ENCODE assay signal across 8 mouse cellular contexts in the genomic region with DNA sequence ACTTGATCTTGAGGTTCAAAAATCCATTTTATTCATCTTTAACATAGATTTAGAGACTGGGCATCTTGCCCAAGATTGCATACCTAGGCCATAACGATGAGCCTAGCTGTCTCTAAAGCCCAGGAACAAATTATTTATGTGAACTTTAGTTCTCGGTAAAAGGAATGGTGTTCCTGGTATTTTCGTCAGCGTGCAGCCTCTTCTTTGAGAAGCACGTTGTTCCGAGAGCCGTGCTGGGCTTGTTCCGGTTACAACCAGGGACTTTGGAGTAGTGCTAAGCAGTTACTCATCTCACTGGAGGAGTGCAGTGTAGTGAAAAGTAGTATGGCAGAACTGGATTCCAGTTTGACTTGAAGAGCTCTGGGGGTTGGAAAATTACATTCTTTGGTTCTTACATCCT. TPM values are rescaled to one million over a fixed set of nuclear protein-coding genes. Genes with fewer than 3 reads are reported as not detected.
DNase-seq lines count a peak whose midpoint lies in the region; ATAC-seq and TF ChIP-seq lines count a peak whose summit lies in the region.

No protein-coding gene starts in this region.

- no peaks in the 10 kb centered on the region for H3K27me3 ChIP-seq in heart, embryonic 13.5 days (replicated peaks)
- no peaks in the 10 kb centered on the region for H3K27me3 ChIP-seq in ES-Bruce4 (ENCODE audit: control insufficient read depth, insufficient read depth, low read length, poor library complexity, severe bottlenecking)
- no peaks in the 10 kb centered on the region for H3K27me3 ChIP-seq in limb, embryonic 13.5 days
- H3K27me3 ChIP-seq in stomach, embryonic 14.5 days (ENCODE audit: control insufficient read depth, insufficient read depth, low read length), result no peaks in the 10 kb centered on the region

- peaks cover 32% of the 10 kb centered on the region for H3K4me1 ChIP-seq in heart, embryonic 13.5 days
- no peaks in the 10 kb centered on the region for H3K4me1 ChIP-seq in ES-Bruce4 (ENCODE audit: control insufficient read depth, insufficient read depth, low read length)
- H3K4me1 ChIP-seq in embryonic fibroblast, embryonic 13.5 days (ENCODE audit: control insufficient read depth, insufficient read depth, low read length), result peaks cover 2% of the 10 kb centered on the region; the same call in 1 of the 2 replicates
- peaks cover 23% of the 10 kb centered on the region for H3K4me1 ChIP-seq in limb, embryonic 13.5 days
- H3K4me1 ChIP-seq in stomach, embryonic 14.5 days (ENCODE audit: control insufficient read depth, insufficient read depth, low read length), result peaks cover 6% of the 10 kb centered on the region; the same call in 1 of the 2 replicates

- 10% methylated on average over 8 of the region's 8 CpGs for WGBS in heart, embryonic 13.5 days
- 24% methylated on average over 8 of the region's 8 CpGs for WGBS in limb, embryonic 13.5 days
- 20% methylated on average over 8 of the region's 8 CpGs for WGBS in stomach, embryonic 14.5 days

- no peak for TF ChIP-seq CTCF in ES-Bruce4 (IDR thresholded peaks at IDR 0.05; ENCODE audit: low read depth, low read length)
- TF ChIP-seq CTCF in embryonic fibroblast, embryonic 13.5 days (IDR thresholded peaks at IDR 0.05; ENCODE audit: borderline replicate concordance, insufficient read depth, low read length), result no peak

- no peaks in the 10 kb centered on the region for H3K9me3 ChIP-seq in heart, embryonic 13.5 days
- H3K9me3 ChIP-seq in ES-Bruce4 (replicated peaks; ENCODE audit: control insufficient read depth, insufficient read depth, low read length, poor library complexity, severe bottlenecking), result no peaks in the 10 kb centered on the region
- H3K9me3 ChIP-seq in limb, embryonic 13.5 days, result no peaks in the 10 kb centered on the region
- no peaks in the 10 kb centered on the region for H3K9me3 ChIP-seq in stomach, embryonic 14.5 days (ENCODE audit: control insufficient read depth, low read depth, low read length)

- TF ChIP-seq EP300 in ES-Bruce4 (IDR thresholded peaks at IDR 0.05; ENCODE audit: insufficient read depth, low read depth, low read length), result no peak

- peak overlapping the region; percentile 97 for H3K27ac ChIP-seq in heart, embryonic 13.5 days (replicated peaks)
- H3K27ac ChIP-seq in ES-Bruce4 (ENCODE audit: insufficient read depth, low read length), result peak overlapping the region; percentile 89
- peak overlapping the region; percentile 78 for H3K27ac ChIP-seq in embryonic fibroblast, embryonic 13.5 days (ENCODE audit: insufficient read depth, low read length)
- peak overlapping the region; percentile 76 for H3K27ac ChIP-seq in limb, embryonic 13.5 days
- peak overlapping the region; percentile 75 for H3K27ac ChIP-seq in stomach, embryonic 14.5 days (ENCODE audit: low read length)

- intact Hi-C loops in heart, postnatal 10 days (cut with DNase I), result no loop called here

- H3K4me3 ChIP-seq in heart, embryonic 13.5 days, result peak overlapping the region; percentile 75
- H3K4me3 ChIP-seq in ES-Bruce4 (ENCODE audit: low read depth, low read length), result peak overlapping the region; percentile 94
- H3K4me3 ChIP-seq in embryonic fibroblast, embryonic 13.5 days (ENCODE audit: insufficient read depth, low read length), result peak overlapping the region; percentile 87
- H3K4me3 ChIP-seq in limb, embryonic 13.5 days, result peak overlapping the region; percentile 66
- peak overlapping the region; percentile 56 for H3K4me3 ChIP-seq in stomach, embryonic 14.5 days (ENCODE audit: low read depth, low read length)

- ATAC-seq in heart, embryonic 13.5 days (ENCODE audit: extremely low read depth, insufficient number of reproducible peaks, low FRiP score, low TSS enrichment), result no peak
- ATAC-seq in limb, embryonic 13.5 days (ENCODE audit: low FRiP score, low read depth), result no peak
- no peak for ATAC-seq in stomach, embryonic 14.5 days (ENCODE audit: insufficient number of reproducible peaks, insufficient read depth, low FRiP score, low read depth)

- peak overlapping the region; percentile 88 for H3K9ac ChIP-seq in heart, embryonic 13.5 days
- H3K9ac ChIP-seq in ES-Bruce4 (ENCODE audit: low read depth, poor library complexity, severe bottlenecking), result peak overlapping the region; percentile 79
- peak overlapping the region; percentile 69 for H3K9ac ChIP-seq in limb, embryonic 13.5 days
- peak overlapping the region; percentile 19; the same call in 1 of the 2 replicates for H3K9ac ChIP-seq in stomach, embryonic 14.5 days (replicated peaks; ENCODE audit: low read depth, low read length)

- DNase-seq in heart, postnatal 10 days, result no peak
- no peak for DNase-seq in thymus, postnatal 36 days
- DNase-seq in cerebellum, adult 11-12 months, result no peak

- no peak for TF ChIP-seq POLR2A in ES-Bruce4 (IDR thresholded peaks at IDR 0.05; ENCODE audit: insufficient read depth, low read length)
- TF ChIP-seq POLR2A in embryonic fibroblast, embryonic 13.5 days (IDR thresholded peaks at IDR 0.05; ENCODE audit: low read depth, low read length), result 0 out of 2 replicates have a peak, but pooled peaks have one; percentile 40

- H3K36me3 ChIP-seq in heart, embryonic 13.5 days, result peaks cover 19% of the 10 kb centered on the region
- peaks cover 21% of the 10 kb centered on the region for H3K36me3 ChIP-seq in ES-Bruce4 (ENCODE audit: control insufficient read depth, insufficient read depth, low read length, poor library complexity, severe bottlenecking)
- peaks cover 19% of the 10 kb centered on the region for H3K36me3 ChIP-seq in limb, embryonic 13.5 days
- H3K36me3 ChIP-seq in stomach, embryonic 14.5 days (ENCODE audit: control insufficient read depth, insufficient read depth, low read length), result peaks cover 15% of the 10 kb centered on the region

- H3K4me2 ChIP-seq in heart, embryonic 13.5 days, result peak overlapping the region; percentile 86
- peak overlapping the region; percentile 73 for H3K4me2 ChIP-seq in limb, embryonic 13.5 days (replicated peaks)
- peak overlapping the region; percentile 64 for H3K4me2 ChIP-seq in stomach, embryonic 14.5 days (replicated peaks; ENCODE audit: low read depth, low read length)

RNA-seq across cellular contexts. Expression of gene Dph3, which starts 0.7 kb away (rescaled TPM):
- 76.6 and 96.8 TPM in 2 replicates for polyA plus RNA-seq in heart, embryonic 13.5 days (2015; fragmentation: Nextera tagmentation; extraction: Ambion mirVana)
- 10 to 100 TPM; 83.4 to 83.7 TPM for total RNA-seq in heart, postnatal 10 days (2021)
- 55.0 and 58.7 TPM in 2 replicates for polyA plus RNA-seq in ES-Bruce4 (2011; ENCODE audit: insufficient read depth, insufficient read length, low read depth, missing spikeins)
- polyA plus RNA-seq in embryonic fibroblast, embryonic 13.5 days (2011; ENCODE audit: insufficient read length, low read depth, missing spikeins), result 52.0 and 58.6 TPM in 2 replicates
- 86.9 and 88.2 TPM in 2 replicates for polyA plus RNA-seq in limb, embryonic 13.5 days (2015; fragmentation: Nextera tagmentation; extraction: Ambion mirVana)
- polyA plus RNA-seq in stomach, embryonic 14.5 days (2014; fragmentation: Nextera tagmentation; extraction: Ambion mirVana), result 97.1 and 98.3 TPM in 2 replicates

RNA-seq across cellular contexts. Expression of gene Oxnad1, which starts 1.1 kb away (rescaled TPM):
- polyA plus RNA-seq in heart, embryonic 13.5 days (2015; fragmentation: Nextera tagmentation; extraction: Ambion mirVana), result 31.9 and 38.8 TPM in 2 replicates
- 10 to 100 TPM; 45.1 to 49.3 TPM for total RNA-seq in heart, postnatal 10 days (2021)
- polyA plus RNA-seq in ES-Bruce4 (2011; ENCODE audit: insufficient read depth, insufficient read length, low read depth, missing spikeins), result 36.4 and 40.8 TPM in 2 replicates
- 13.7 and 16.3 TPM in 2 replicates for polyA plus RNA-seq in embryonic fibroblast, embryonic 13.5 days (2011; ENCODE audit: insufficient read length, low read depth, missing spikeins)
- polyA plus RNA-seq in limb, embryonic 13.5 days (2015; fragmentation: Nextera tagmentation; extraction: Ambion mirVana), result 16.7 and 20.0 TPM in 2 replicates
- polyA plus RNA-seq in stomach, embryonic 14.5 days (2014; fragmentation: Nextera tagmentation; extraction: Ambion mirVana), result 19.3 and 25.9 TPM in 2 replicates

RNA-seq across cellular contexts. Expression of gene Msmb, which starts 55.6 kb away (rescaled TPM):
- polyA plus RNA-seq in heart, embryonic 13.5 days (2015; fragmentation: Nextera tagmentation; extraction: Ambion mirVana), result not detected in 2 replicates
- total RNA-seq in heart, postnatal 10 days (2021), result not detected
- polyA plus RNA-seq in ES-Bruce4 (2011; ENCODE audit: insufficient read depth, insufficient read length, low read depth, missing spikeins), result not detected in 2 replicates
- not detected in 2 replicates for polyA plus RNA-seq in embryonic fibroblast, embryonic 13.5 days (2011; ENCODE audit: insufficient read length, low read depth, missing spikeins)
- not detected in 2 replicates for polyA plus RNA-seq in limb, embryonic 13.5 days (2015; fragmentation: Nextera tagmentation; extraction: Ambion mirVana)
- polyA plus RNA-seq in stomach, embryonic 14.5 days (2014; fragmentation: Nextera tagmentation; extraction: Ambion mirVana), result not detected in 2 replicates

RNA-seq across cellular contexts. Expression of gene Galnt15, which starts 57.4 kb away (rescaled TPM):
- 0.23 and 0.24 TPM in 2 replicates for polyA plus RNA-seq in heart, embryonic 13.5 days (2015; fragmentation: Nextera tagmentation; extraction: Ambion mirVana)
- 10 to 100 TPM; 11.6 to 13.0 TPM for total RNA-seq in heart, postnatal 10 days (2021)
- not detected in 2 replicates for polyA plus RNA-seq in ES-Bruce4 (2011; ENCODE audit: insufficient read depth, insufficient read length, low read depth, missing spikeins)
- not detected in 2 replicates for polyA plus RNA-seq in embryonic fibroblast, embryonic 13.5 days (2011; ENCODE audit: insufficient read length, low read depth, missing spikeins)
- polyA plus RNA-seq in limb, embryonic 13.5 days (2015; fragmentation: Nextera tagmentation; extraction: Ambion mirVana), result 0.04 and 0.06 TPM in 2 replicates
- 0.08 and 0.09 TPM in 2 replicates for polyA plus RNA-seq in stomach, embryonic 14.5 days (2014; fragmentation: Nextera tagmentation; extraction: Ambion mirVana)

Comparison
In these comparisons a context has a peak if more than half of its experiments do, and no peak if none do; other contexts are left out.
1. H3K9ac ChIP-seq: peak in every context shown above with its lines; median percentile 88 in heart, embryonic 13.5 days; 79 in ES-Bruce4; 69 in limb, embryonic 13.5 days; 19 in stomach, embryonic 14.5 days.